Mouse (Mus musculus) cerebellum, postnatal 4 days (tissue): Measurements from ENCODE around the gene Nipa1.
"Not testable (repeated sequence)": the region's sequence is repeated elsewhere in the genome, so short reads cannot be mapped to it uniquely, and the experiment has no call there.

Experiments
- DNase-seq, 2 experiments: peaks; one replicate each; pipeline ENCODE4 v3.0.0; 2022; ENCODE audit warnings: low spot score in 2 of 2, mixed read lengths in 1 of 2

Gene Nipa1

GRCm38 (mm10) chr7:56019930-56020253 is at the start of gene Nipa1:
Gene Nipa1 (minus strand): TSS chr7:56019954.
- no peak for DNase-seq

- no peak for DNase-seq
These were observed 46.9 kb upstream of the Nipa1 start for GRCm38 (mm10) chr7:56066634-56067033.

DNA sequence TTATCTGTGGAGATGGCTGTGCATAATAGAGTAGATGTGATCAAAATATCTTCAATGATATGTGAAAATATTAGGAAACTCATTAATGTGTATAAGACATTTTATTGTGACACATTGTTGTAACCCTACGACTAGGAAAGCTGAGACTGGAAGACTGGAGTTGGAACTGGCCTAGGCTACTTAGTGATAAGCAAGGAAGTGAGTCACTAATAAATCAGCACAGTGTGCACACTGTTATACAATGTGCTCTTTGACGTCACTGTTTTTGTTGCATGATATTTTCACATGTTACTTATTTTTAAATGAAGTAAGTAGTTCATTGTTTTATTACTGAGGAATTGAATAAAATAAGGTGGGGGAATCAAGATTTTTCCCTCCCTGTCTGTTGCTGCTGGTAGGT is 46.4 kb upstream of the Nipa1 start:
- DNase-seq: no peak

- no peak for DNase-seq
These were observed 45.1 kb upstream of the Nipa1 start for GRCm38 (mm10) chr7:56064876-56065275.

DNA sequence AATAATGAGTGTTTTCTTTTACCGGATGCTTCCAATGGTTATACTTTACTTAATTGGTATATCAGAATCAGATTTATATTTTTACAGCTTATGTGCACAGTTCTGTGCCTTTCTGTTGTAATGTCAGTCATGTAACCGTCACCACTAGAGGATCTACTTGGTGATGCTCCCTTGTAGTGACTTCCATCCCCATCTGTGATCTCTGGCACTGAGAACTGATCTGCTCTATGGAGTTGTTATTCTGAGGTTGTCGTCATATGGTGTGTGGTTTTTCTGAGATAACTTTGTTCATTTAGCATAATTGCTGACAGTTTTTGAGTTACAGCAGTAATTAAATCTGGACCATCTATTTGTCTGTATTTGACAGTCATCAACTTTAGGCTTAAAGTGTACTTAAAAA is 35.6 kb upstream of the Nipa1 start:
- no peak for DNase-seq

- no peak for DNase-seq
These were observed 33.2 kb upstream of the Nipa1 start for GRCm38 (mm10) chr7:56052996-56053395.

- DNase-seq: peak in 1 of 2 experiments; percentile 20
These were observed 30.7 kb upstream of the Nipa1 start for GRCm38 (mm10) chr7:56050487-56050911.

GRCm38 (mm10) chr7:56049831-56050321 is 30.1 kb upstream of the Nipa1 start, which contains the start of gene Herc2:
Gene Herc2 (plus strand): TSS chr7:56050196.
- peak; percentile 96 to 98 for DNase-seq

GRCm38 (mm10) chr7:56047178-56047577 is 27.4 kb upstream of the Nipa1 start:
- no peak for DNase-seq

DNA sequence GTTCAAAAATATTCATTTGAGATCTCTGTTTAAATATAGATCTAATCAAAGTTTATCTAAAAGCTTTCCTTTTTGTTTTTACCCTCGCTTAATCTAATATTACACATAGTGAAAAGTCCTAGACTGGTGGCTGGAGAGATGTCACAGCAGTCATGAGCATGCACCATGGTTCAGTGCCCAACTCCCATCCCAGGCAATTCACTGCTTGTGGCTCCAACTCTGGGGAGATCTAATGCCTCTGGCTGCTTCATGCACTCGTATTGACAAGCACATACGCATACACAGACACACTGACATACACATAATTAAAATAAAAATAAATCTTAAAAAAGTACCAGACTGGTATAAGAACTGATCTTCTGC is 24.5 kb upstream of the Nipa1 start:
- no peak for DNase-seq

DNA sequence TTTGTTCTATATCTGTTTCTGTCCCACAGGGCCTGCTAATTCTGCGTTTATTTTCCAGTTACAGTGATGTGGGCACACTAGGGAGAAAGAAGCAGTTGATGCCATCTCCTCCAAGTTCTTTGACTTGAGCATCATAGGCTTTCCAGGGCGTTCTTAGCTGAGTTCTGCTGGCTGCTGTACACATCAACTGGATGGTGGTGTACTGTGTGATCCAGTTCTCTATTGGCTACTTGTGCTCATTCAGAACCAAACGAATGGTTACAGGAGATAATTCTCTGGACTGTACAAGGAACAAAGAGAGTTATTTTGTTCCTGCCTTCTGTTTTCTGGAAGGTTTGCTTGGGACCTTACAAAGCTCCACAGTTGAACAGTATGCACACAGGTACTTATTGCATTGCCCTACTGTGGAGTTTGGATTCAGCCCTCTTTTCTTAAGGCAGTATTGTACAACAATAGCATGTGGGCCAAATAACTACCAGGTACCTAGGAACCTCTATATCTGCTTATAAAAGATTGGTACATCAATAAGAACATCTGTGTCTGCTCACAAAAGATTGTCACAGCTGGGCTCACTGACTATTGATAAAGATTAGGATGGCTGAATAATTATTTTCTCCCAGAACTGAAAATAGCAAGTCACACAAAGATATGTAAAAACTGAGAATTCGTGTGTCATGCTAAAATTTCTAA is 24.0 kb upstream of the Nipa1 start:
- no peak for DNase-seq

DNA sequence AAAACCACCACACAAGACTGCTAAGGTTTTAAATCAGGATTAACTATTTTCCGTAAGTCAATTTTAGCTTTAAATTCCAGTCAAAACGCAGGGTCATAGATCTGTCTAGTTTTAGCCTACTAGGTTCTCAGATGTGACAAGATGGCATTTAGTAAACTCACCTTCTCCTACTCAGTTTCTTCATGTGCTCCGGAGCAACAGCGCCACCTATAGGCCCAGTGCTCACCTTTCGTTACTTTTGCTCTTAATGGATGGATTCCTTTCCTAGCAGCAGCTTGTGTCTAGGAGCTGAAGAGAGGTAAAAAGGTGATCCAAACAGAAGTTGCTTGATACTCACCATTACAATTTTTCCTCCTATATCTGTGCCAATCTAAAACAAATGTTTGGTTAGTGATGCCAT is 22.6 kb upstream of the Nipa1 start:
- DNase-seq: peak; percentile 51 to 68

GRCm38 (mm10) chr7:56023586-56023985 is 3.8 kb upstream of the Nipa1 start:
- no peak for DNase-seq

GRCm38 (mm10) chr7:56018972-56019929 is 503 bp downstream of the Nipa1 start:
- DNase-seq: peak; percentile 53 to 68

GRCm38 (mm10) chr7:56018446-56018971 is 1.2 kb downstream of the Nipa1 start:
- no peak for DNase-seq

GRCm38 (mm10) chr7:56017761-56018160 is 2.0 kb downstream of the Nipa1 start:
- DNase-seq: no peak

DNA sequence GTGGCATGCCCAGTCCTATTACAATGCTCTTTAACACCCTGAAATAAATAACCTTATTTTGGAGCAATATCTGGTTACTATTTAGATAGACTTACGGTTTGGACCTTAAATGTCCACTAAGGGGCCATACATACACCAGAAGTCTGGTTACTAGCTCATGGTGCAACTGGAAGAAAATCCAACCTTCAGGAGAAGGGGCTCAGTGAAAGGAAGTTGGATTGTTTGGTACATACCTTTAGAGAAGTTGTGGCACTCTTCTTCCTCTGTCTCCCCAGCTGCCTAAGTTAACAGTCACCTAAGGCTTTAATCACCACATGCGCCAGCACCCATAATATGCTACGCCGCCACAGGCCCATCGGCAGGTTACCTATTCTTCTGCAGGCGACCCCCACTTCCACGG is 3.9 kb downstream of the Nipa1 start:
- no peak for DNase-seq

DNA sequence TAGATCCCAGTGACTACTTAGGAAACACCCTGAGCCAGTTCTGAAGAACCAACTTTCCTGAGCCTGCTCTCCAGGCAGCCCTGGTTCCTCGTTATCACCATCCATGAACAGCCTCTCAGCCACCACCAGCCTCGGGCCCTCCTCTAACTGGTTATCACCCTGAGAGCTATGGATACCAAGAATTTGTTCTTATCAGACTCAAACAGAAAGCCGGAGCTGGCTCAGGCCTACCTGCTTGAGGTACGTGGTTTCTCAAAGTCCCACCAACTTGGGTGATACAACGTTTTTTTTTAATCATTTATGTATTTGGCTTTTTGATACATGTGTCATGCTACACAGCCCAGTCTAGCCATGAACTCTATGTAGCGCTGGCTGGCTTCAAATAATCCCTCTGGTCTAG is 4.6 kb downstream of the Nipa1 start:
- no peak for DNase-seq

- not testable (repeated sequence) for DNase-seq
These were observed 5.6 kb downstream of the Nipa1 start for GRCm38 (mm10) chr7:56014002-56014702.

GRCm38 (mm10) chr7:56013261-56014001 is 6.3 kb downstream of the Nipa1 start:
- no peak for DNase-seq

GRCm38 (mm10) chr7:56011018-56011333 is 8.8 kb downstream of the Nipa1 start:
- DNase-seq: no peak
